29 mouse cellular contexts compared by ENCODE assay signal in genomic region chr1:25581698-25582097, GRCm38 (mm10).
"Had no signal": no experiment of that assay in that cellular context is flagged by ENCODE, and none has a peak within 500 bp of the region (broad histone marks: within the 10 kb centered on the region; RNA-seq: fewer than 3 reads in every experiment).

No protein-coding gene starts in this region.

- H3K4me2 ChIP-seq: heart, embryonic 11.5 days; heart, embryonic 13.5 days; heart, embryonic 15.5 days; hindbrain, embryonic 13.5 days; hindbrain, embryonic 15.5 days; kidney, embryonic 15.5 days; limb, embryonic 12.5 days; liver, embryonic 11.5 days; liver, embryonic 13.5 days; liver, embryonic 15.5 days had no signal

- H3K9ac ChIP-seq: heart, embryonic 13.5 days; heart, embryonic 15.5 days; hindbrain, embryonic 13.5 days; hindbrain, embryonic 15.5 days; kidney, embryonic 15.5 days; limb, embryonic 12.5 days; liver, embryonic 13.5 days; liver, embryonic 15.5 days; liver, postnatal 0 days had no signal

- H3K36me3 ChIP-seq: heart, embryonic 13.5 days; heart, embryonic 15.5 days; hindbrain, embryonic 13.5 days; hindbrain, embryonic 15.5 days; kidney, embryonic 15.5 days; limb, embryonic 10.5 days; limb, embryonic 12.5 days; liver, embryonic 13.5 days; liver, embryonic 15.5 days had no signal

- H3K4me1 ChIP-seq: heart, embryonic 13.5 days; heart, embryonic 15.5 days; hindbrain, embryonic 13.5 days; hindbrain, embryonic 15.5 days; limb, embryonic 10.5 days; limb, embryonic 12.5 days; liver, embryonic 13.5 days; liver, embryonic 15.5 days had no signal

- H3K27ac ChIP-seq: heart, adult 2 months; heart, embryonic 13.5 days; heart, embryonic 15.5 days; hindbrain, embryonic 13.5 days; hindbrain, embryonic 15.5 days; hindbrain, postnatal 0 days; kidney, embryonic 15.5 days; kidney, postnatal 0 days; layer of hippocampus, adult 2 months; left cerebral cortex, adult 2 months; limb, embryonic 10.5 days; limb, embryonic 12.5 days; liver, embryonic 13.5 days; liver, embryonic 15.5 days had no signal

- ATAC-seq: hindbrain, postnatal 0 days; intestine, embryonic 16.5 days; liver, postnatal 0 days had no signal

- DNase-seq: gastrocnemius, postnatal 14 days; gastrocnemius, postnatal 36 days; heart, adult 11 months; heart, adult 2 months; heart, postnatal 14 days; heart, postnatal 36 days; kidney, adult 11 months; kidney, adult 2 months; kidney, adult 9 months; kidney, postnatal 14 days; kidney, postnatal 36 days; liver; liver, embryonic 13.5 days; liver, postnatal 0 days had no signal

- H3K4me3 ChIP-seq: heart, adult 2 months; heart, embryonic 13.5 days; heart, embryonic 15.5 days; hindbrain, embryonic 13.5 days; hindbrain, embryonic 15.5 days; kidney, embryonic 15.5 days; layer of hippocampus, adult 2 months; left cerebral cortex, adult 2 months; limb, embryonic 10.5 days; limb, embryonic 12.5 days; liver, embryonic 13.5 days; liver, embryonic 15.5 days had no signal

- H3K9me3 ChIP-seq: heart, embryonic 13.5 days; heart, embryonic 15.5 days; hindbrain, embryonic 13.5 days; hindbrain, embryonic 15.5 days; kidney, embryonic 15.5 days; limb, embryonic 10.5 days; limb, embryonic 12.5 days; liver, embryonic 13.5 days; liver, embryonic 15.5 days had no signal

- H3K27me3 ChIP-seq: heart, embryonic 13.5 days; heart, embryonic 15.5 days; hindbrain, embryonic 13.5 days; hindbrain, embryonic 15.5 days; kidney, embryonic 15.5 days; limb, embryonic 12.5 days; liver, embryonic 13.5 days; liver, embryonic 15.5 days had no signal
